Mouse (Mus musculus) midbrain, embryonic 10.5 days (tissue): Measurements from ENCODE around the gene Gm28374. TPM values are rescaled to one million over a fixed set of nuclear protein-coding genes. Genes with fewer than 3 reads are reported as not detected.

ENCODE experiments used
- microRNA-seq: library from miRNA; unstranded; fragments of <30 nt; microRNA quantifications from one replicate; pipeline ENCODE4, GENCODE M21; 2017
- polyA plus RNA-seq: library from polyadenylated mRNA; unstranded; fragments of >200 nt; fragmentation: Nextera tagmentation; extraction: Ambion mirVana; gene quantifications from 2 replicates; pipeline ENCODE4 v1.2.1, GENCODE M21; 2016

Gm28374 gene
- polyA plus RNA-seq, 1 experiment from 2014 or later, result 2.4 TPM

Small RNAs within 50 kb of the gene (microRNA-seq; reads per million reads assigned to microRNA genes)
- gene Mir6988, result 4.2 reads per million, percentile 9 among the genes with 10 or more reads in this experiment

Other genes with a start within 250 kb of the Gm28374 start
- gene Frmd8, start 207.0 kb downstream of the Gm28374 start, polyA plus RNA-seq, result 33.8 and 34.9 TPM in 2 replicates
- gene Slc25a45, start 204.4 kb downstream of the Gm28374 start, polyA plus RNA-seq, result 2.3 and 2.6 TPM in 2 replicates
- 9.5 and 10.8 TPM in 2 replicates for gene Tigd3, start 188.1 kb downstream of the Gm28374 start, polyA plus RNA-seq
- 242 and 245 TPM in 2 replicates for gene Dpf2, start 169.2 kb downstream of the Gm28374 start, polyA plus RNA-seq
- 1.8 and 2.2 TPM in 2 replicates for gene Cdc42ep2, start 157.4 kb downstream of the Gm28374 start, polyA plus RNA-seq
- gene Pola2, start 118.1 kb downstream of the Gm28374 start, polyA plus RNA-seq, result 97.3 and 110 TPM in 2 replicates
- not detected in 2 replicates for gene Slc22a20, start 96.1 kb downstream of the Gm28374 start, polyA plus RNA-seq
- 4.1 and 4.3 TPM in 2 replicates for gene Capn1, start 66.4 kb downstream of the Gm28374 start, polyA plus RNA-seq
- gene Syvn1, start 35.7 kb downstream of the Gm28374 start, polyA plus RNA-seq, result 35.0 and 35.8 TPM in 2 replicates
- gene Mrpl49, start 24.5 kb downstream of the Gm28374 start, polyA plus RNA-seq, result 85.3 and 88.4 TPM in 2 replicates
- gene Fau, start 24.4 kb downstream of the Gm28374 start, polyA plus RNA-seq, result 711 and 835 TPM in 2 replicates
- gene Znhit2, start 21.1 kb downstream of the Gm28374 start, polyA plus RNA-seq, result 36.6 and 37.2 TPM in 2 replicates
- gene Tm7sf2, start 13.9 kb downstream of the Gm28374 start, polyA plus RNA-seq, result 37.3 and 41.9 TPM in 2 replicates
- 68.0 and 77.3 TPM in 2 replicates for gene Vps51, start 5.0 kb downstream of the Gm28374 start, polyA plus RNA-seq
- not detected in 2 replicates for gene Tmem262, start 2.2 kb downstream of the Gm28374 start, polyA plus RNA-seq
- gene Zfpl1, start 2.7 kb upstream of the Gm28374 start, polyA plus RNA-seq, result 76.1 and 85.2 TPM in 2 replicates
- 70.2 and 75.4 TPM in 2 replicates for gene Cdca5, start 2.7 kb upstream of the Gm28374 start, polyA plus RNA-seq
- 0.42 and 0.51 TPM in 2 replicates for gene AC131692.1, start 12.2 kb upstream of the Gm28374 start, polyA plus RNA-seq
- 0.72 and 0.99 TPM in 2 replicates for gene Naaladl1, start 23.5 kb upstream of the Gm28374 start, polyA plus RNA-seq
- gene Sac3d1, start 36.4 kb upstream of the Gm28374 start, polyA plus RNA-seq, result 61.8 and 70.0 TPM in 2 replicates
- 24.0 and 28.9 TPM in 2 replicates for gene Snx15, start 46.0 kb upstream of the Gm28374 start, polyA plus RNA-seq
- gene Batf2, start 58.7 kb upstream of the Gm28374 start, polyA plus RNA-seq, result not detected in 2 replicates
- 118 and 124 TPM in 2 replicates for gene Arl2, start 59.3 kb upstream of the Gm28374 start, polyA plus RNA-seq
- not detected in 2 replicates for gene Majin, start 102.1 kb upstream of the Gm28374 start, polyA plus RNA-seq
- not detected in 2 replicates for gene Gpha2, start 144.1 kb upstream of the Gm28374 start, polyA plus RNA-seq
- 31.7 and 42.8 TPM in 2 replicates for gene Ppp2r5b, start 153.6 kb upstream of the Gm28374 start, polyA plus RNA-seq
- 10.1 and 13.4 TPM in 2 replicates for gene Atg2a, start 159.4 kb upstream of the Gm28374 start, polyA plus RNA-seq
- 81.6 and 93.5 TPM in 2 replicates for gene Ehd1, start 194.5 kb upstream of the Gm28374 start, polyA plus RNA-seq
- gene Cdc42bpg, start 224.2 kb upstream of the Gm28374 start, polyA plus RNA-seq, result 0.11 and 0.15 TPM in 2 replicates